Comparison of ENCODE assay signal across 9 mouse cellular contexts in the genomic region with DNA sequence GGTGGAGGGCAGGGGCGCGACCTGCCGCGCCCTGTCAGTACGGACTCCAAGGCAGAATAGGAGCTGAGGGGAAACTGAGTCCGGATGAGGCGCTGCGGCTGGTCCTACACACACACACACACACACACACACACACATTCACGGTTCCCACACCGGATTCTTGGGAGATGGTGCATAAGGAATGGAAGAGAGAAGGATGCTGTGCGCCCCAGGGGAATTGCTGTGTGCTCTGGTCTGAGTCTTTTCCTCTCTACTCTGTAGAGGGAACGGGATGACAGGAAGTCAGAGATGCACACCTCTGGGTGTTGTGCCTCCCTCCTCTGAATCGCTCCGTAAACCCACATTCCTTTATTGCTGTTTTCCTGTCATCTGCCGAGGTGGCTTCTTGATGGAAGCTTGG. TPM values are rescaled to one million over a fixed set of nuclear protein-coding genes. Genes with fewer than 3 reads are reported as not detected.
A peak's percentile ranks its signal among the peaks of the same experiment; 100 is the strongest.
DNase-seq lines count a peak whose midpoint lies in the region; ATAC-seq and TF ChIP-seq lines count a peak whose summit lies in the region.
"Had no signal": no experiment of that assay in that cellular context is flagged by ENCODE, and none has a peak within 500 bp of the region (broad histone marks: within the 10 kb centered on the region; RNA-seq: fewer than 3 reads in every experiment).

No protein-coding gene starts in this region.

- no peak for TF ChIP-seq CTCF in forebrain, postnatal 0 days (IDR thresholded peaks at IDR 0.05; ENCODE audit: low read depth)

- 2% methylated on average over 15 of the region's 15 CpGs for WGBS in forebrain, postnatal 0 days
- WGBS in midbrain, embryonic 12.5 days, result 3% methylated on average over 15 of the region's 15 CpGs

- peak overlapping the region; percentile 68 for H3K4me3 ChIP-seq in forebrain, postnatal 0 days (ENCODE audit: low read depth, low read length)
- H3K4me3 ChIP-seq in midbrain, embryonic 12.5 days, result peak overlapping the region; percentile 78

- H3K36me3 ChIP-seq in forebrain, postnatal 0 days (ENCODE audit: insufficient read depth), result peaks cover 30% of the 10 kb centered on the region
- peaks cover 31% of the 10 kb centered on the region for H3K36me3 ChIP-seq in midbrain, embryonic 12.5 days

- peaks cover 44% of the 10 kb centered on the region for H3K4me1 ChIP-seq in forebrain, postnatal 0 days (ENCODE audit: insufficient read depth)
- peaks cover 83% of the 10 kb centered on the region for H3K4me1 ChIP-seq in midbrain, embryonic 12.5 days

- DNase-seq in frontal cortex, postnatal 14 days (ENCODE audit: low spot score in 2 of 2), result no peak
- DNase-seq in MN1 (ENCODE audit: low spot score), result peak; percentile 66
- peak; percentile 73 for DNase-seq in forebrain, postnatal 0 days
- DNase-seq in ovary, adult 18-20 months (ENCODE audit: low spot score), result no peak
- no peak for DNase-seq in urinary bladder, postnatal 4 days (ENCODE audit: low spot score in 2 of 2)
- no peak for DNase-seq in gastrocnemius, postnatal 10 days

- no peaks in the 10 kb centered on the region for H3K27me3 ChIP-seq in forebrain, postnatal 0 days (ENCODE audit: insufficient read depth, low read length)
- no peaks in the 10 kb centered on the region; the same call in none of the 2 replicates for H3K27me3 ChIP-seq in midbrain, embryonic 12.5 days

- H3K27ac ChIP-seq in forebrain, postnatal 0 days (ENCODE audit: low read depth, low read length), result peak overlapping the region; percentile 99
- peak overlapping the region; percentile 98 for H3K27ac ChIP-seq in midbrain, embryonic 12.5 days (replicated peaks)

- ATAC-seq in frontal cortex, adult (ENCODE audit: low TSS enrichment), result peak; percentile 11; the same call in 1 of the 2 replicates
- ATAC-seq in forebrain, postnatal 0 days, result peak; percentile 11; the same call in 1 of the 2 replicates
- no peak; the same call in 1 of the 2 replicates for ATAC-seq in midbrain, embryonic 12.5 days (ENCODE audit: low FRiP score, low read depth)

- peak overlapping the region; percentile 89 for H3K4me2 ChIP-seq in forebrain, postnatal 0 days (ENCODE audit: low read depth)
- H3K4me2 ChIP-seq in midbrain, embryonic 12.5 days (replicated peaks), result peak overlapping the region; percentile 79
- H3K4me2 ChIP-seq: lung, embryonic 14.5 days had no signal

- H3K9ac ChIP-seq in forebrain, postnatal 0 days, result peak overlapping the region; percentile 99
- peak overlapping the region; percentile 98 for H3K9ac ChIP-seq in midbrain, embryonic 12.5 days (replicated peaks)
- H3K9ac ChIP-seq: lung, embryonic 14.5 days had no signal

- H3K9me3 ChIP-seq in forebrain, postnatal 0 days (ENCODE audit: low read length), result no peaks in the 10 kb centered on the region
- no peaks in the 10 kb centered on the region for H3K9me3 ChIP-seq in midbrain, embryonic 12.5 days

RNA-seq across cellular contexts. Expression of a gene that starts 3.5 kb away (rescaled TPM):
- 309 and 328 TPM in 2 replicates for total RNA-seq in forebrain, postnatal 0 days (2014; rRNA removed)
- 85.3 and 112 TPM in 2 replicates for polyA plus RNA-seq in forebrain, postnatal 0 days (2015; fragmentation: Nextera tagmentation; extraction: Ambion mirVana)
- 181 and 193 TPM in 2 replicates for polyA plus RNA-seq in midbrain, embryonic 12.5 days (2016; fragmentation: Nextera tagmentation; extraction: Ambion mirVana)
- total RNA-seq in gastrocnemius, postnatal 10 days (2021), result under 1 TPM; 0.87 to 0.95 TPM

RNA-seq across cellular contexts. Expression of a gene that starts 7.0 kb away (rescaled TPM):
- 1,181 and 1,718 TPM in 2 replicates for total RNA-seq in forebrain, postnatal 0 days (2014; rRNA removed)
- 681 and 897 TPM in 2 replicates for polyA plus RNA-seq in forebrain, postnatal 0 days (2015; fragmentation: Nextera tagmentation; extraction: Ambion mirVana)
- 671 and 694 TPM in 2 replicates for polyA plus RNA-seq in midbrain, embryonic 12.5 days (2016; fragmentation: Nextera tagmentation; extraction: Ambion mirVana)
- total RNA-seq in gastrocnemius, postnatal 10 days (2021), result 100 to 1,000 TPM; 952 to 954 TPM

RNA-seq across cellular contexts. Expression of a gene that starts 21.0 kb away (rescaled TPM):
- total RNA-seq in forebrain, postnatal 0 days (2014; rRNA removed), result 19.2 and 22.8 TPM in 2 replicates
- 32.4 and 35.6 TPM in 2 replicates for polyA plus RNA-seq in forebrain, postnatal 0 days (2015; fragmentation: Nextera tagmentation; extraction: Ambion mirVana)
- polyA plus RNA-seq in midbrain, embryonic 12.5 days (2016; fragmentation: Nextera tagmentation; extraction: Ambion mirVana), result 36.2 and 44.5 TPM in 2 replicates
- 10 to 100 TPM; 10.5 to 13.1 TPM for total RNA-seq in gastrocnemius, postnatal 10 days (2021)

RNA-seq across cellular contexts. Expression of a gene that starts 30.0 kb away (rescaled TPM):
- 3.4 and 3.8 TPM in 2 replicates for total RNA-seq in forebrain, postnatal 0 days (2014; rRNA removed)
- 7.4 TPM in 2 replicates for polyA plus RNA-seq in forebrain, postnatal 0 days (2015; fragmentation: Nextera tagmentation; extraction: Ambion mirVana)
- polyA plus RNA-seq in midbrain, embryonic 12.5 days (2016; fragmentation: Nextera tagmentation; extraction: Ambion mirVana), result 2.4 and 3.7 TPM in 2 replicates
- total RNA-seq in gastrocnemius, postnatal 10 days (2021), result 1 to 10 TPM in 1 of 2 experiments, under 1 TPM in 1; 0.75 to 1.5 TPM

RNA-seq across cellular contexts. Expression of a gene that starts 30.5 kb away (rescaled TPM):
- total RNA-seq in forebrain, postnatal 0 days (2014; rRNA removed), result 1.8 and 2.7 TPM in 2 replicates
- 5.1 and 6.4 TPM in 2 replicates for polyA plus RNA-seq in forebrain, postnatal 0 days (2015; fragmentation: Nextera tagmentation; extraction: Ambion mirVana)
- 3.1 and 4.3 TPM in 2 replicates for polyA plus RNA-seq in midbrain, embryonic 12.5 days (2016; fragmentation: Nextera tagmentation; extraction: Ambion mirVana)
- total RNA-seq in gastrocnemius, postnatal 10 days (2021), result 1 to 10 TPM; 2.1 to 2.4 TPM

Comparison
In these comparisons a context has a peak if more than half of its experiments do, and no peak if none do; other contexts are left out.
1. DNase-seq: peak in MN1 (single experiment) and forebrain, postnatal 0 days (single experiment); none in frontal cortex, postnatal 14 days (0 of 2), ovary, adult 18-20 months (single experiment), urinary bladder, postnatal 4 days (0 of 2) and gastrocnemius, postnatal 10 days (single experiment).
2. RNA of a gene that starts 3.5 kb away (total RNA-seq): 309 to 328 TPM in forebrain, postnatal 0 days; 0.87 to 0.95 TPM in gastrocnemius, postnatal 10 days; every median in the first group is over 100 times any median in the second.